ENCODE assay signal across 19 mouse cellular contexts in the genomic region with DNA sequence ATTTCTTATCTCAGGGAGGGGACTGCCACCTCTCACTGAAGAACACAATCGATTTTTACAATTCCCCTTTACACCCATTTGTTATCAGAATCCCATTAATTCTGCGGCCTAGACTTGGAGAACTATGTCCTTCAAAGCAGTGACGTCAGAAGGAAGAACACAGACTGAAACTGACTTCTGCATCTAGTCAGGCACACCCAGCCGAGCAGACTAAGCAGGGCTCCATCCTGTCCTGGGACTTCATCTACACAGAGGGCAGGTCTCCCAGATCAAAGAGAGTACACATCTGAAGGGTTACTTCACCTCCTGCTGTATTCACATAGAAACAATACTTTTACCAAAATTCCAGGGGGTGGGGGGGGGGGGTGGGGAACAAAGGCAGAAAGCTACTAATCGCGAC.
A peak's percentile ranks its signal among the peaks of the same experiment; 100 is the strongest.
DNase-seq lines count a peak whose midpoint lies in the region; ATAC-seq and TF ChIP-seq lines count a peak whose summit lies in the region.
"Had no signal": no experiment of that assay in that cellular context is flagged by ENCODE, and none has a peak within 500 bp of the region (broad histone marks: within the 10 kb centered on the region; RNA-seq: fewer than 3 reads in every experiment).

No protein-coding gene starts in this region.

- H3K4me1 ChIP-seq in heart, postnatal 0 days (ENCODE audit: control insufficient read depth, insufficient read depth), result peaks cover 36% of the 10 kb centered on the region
- no peaks in the 10 kb centered on the region for H3K4me1 ChIP-seq in midbrain, embryonic 11.5 days (ENCODE audit: control insufficient read depth, insufficient read depth, low read length)
- peaks cover 39% of the 10 kb centered on the region for H3K4me1 ChIP-seq in midbrain, embryonic 13.5 days (replicated peaks)
- H3K4me1 ChIP-seq in intestine, embryonic 16.5 days (ENCODE audit: control insufficient read depth, insufficient read depth, low read length), result peaks cover 18% of the 10 kb centered on the region
- H3K4me1 ChIP-seq in stomach, postnatal 0 days (replicated peaks; ENCODE audit: control insufficient read depth, insufficient read depth), result no peaks in the 10 kb centered on the region; the same call in 1 of the 2 replicates

- H3K4me3 ChIP-seq in heart, postnatal 0 days (ENCODE audit: low read depth, low read length), result no peak overlapping the region
- H3K4me3 ChIP-seq in midbrain, embryonic 11.5 days (ENCODE audit: low read depth, low read length), result no peak overlapping the region
- H3K4me3 ChIP-seq in midbrain, embryonic 13.5 days (replicated peaks), result no peak overlapping the region
- no peak overlapping the region for H3K4me3 ChIP-seq in intestine, embryonic 16.5 days (ENCODE audit: low read length)
- no peak overlapping the region for H3K4me3 ChIP-seq in stomach, postnatal 0 days (ENCODE audit: low read depth, low read length)
- H3K4me3 ChIP-seq: embryonic facial prominence, embryonic 13.5 days; layer of hippocampus, adult 2 months; liver, embryonic 12.5 days; midbrain, embryonic 12.5 days had no signal

- TF ChIP-seq EP300 in heart, postnatal 0 days (IDR thresholded peaks at IDR 0.05; ENCODE audit: low read depth), result no peak
- TF ChIP-seq EP300 in stomach, postnatal 0 days (optimal IDR thresholded peaks at IDR 0.05), result no peak

- peak; percentile 57; the same call in 1 of the 2 replicates for ATAC-seq in heart, postnatal 0 days (ENCODE audit: insufficient read depth, low read depth)
- ATAC-seq in midbrain, embryonic 11.5 days (ENCODE audit: low FRiP score), result peak; percentile 49; the same call in 1 of the 2 replicates
- ATAC-seq in midbrain, embryonic 13.5 days, result no peak
- ATAC-seq in intestine, embryonic 16.5 days, result peak; percentile 83
- ATAC-seq in stomach, postnatal 0 days (ENCODE audit: low FRiP score, low TSS enrichment), result peak; percentile 85
- ATAC-seq: forebrain, embryonic 16.5 days; liver, embryonic 12.5 days had no signal

- no peaks in the 10 kb centered on the region for H3K27me3 ChIP-seq in heart, postnatal 0 days (ENCODE audit: control insufficient read depth, insufficient read depth, low read length)
- H3K27me3 ChIP-seq in midbrain, embryonic 11.5 days (ENCODE audit: control insufficient read depth, insufficient read depth, low read length), result no peaks in the 10 kb centered on the region
- H3K27me3 ChIP-seq in midbrain, embryonic 13.5 days, result no peaks in the 10 kb centered on the region
- no peaks in the 10 kb centered on the region for H3K27me3 ChIP-seq in intestine, embryonic 16.5 days (replicated peaks; ENCODE audit: control insufficient read depth, insufficient read depth, low read length)
- H3K27me3 ChIP-seq in stomach, postnatal 0 days (ENCODE audit: control insufficient read depth, insufficient read depth, low read length), result no peaks in the 10 kb centered on the region
- H3K27me3 ChIP-seq: embryonic facial prominence, embryonic 13.5 days; liver, embryonic 12.5 days; midbrain, embryonic 12.5 days had no signal

- intact Hi-C loops in heart, postnatal 14 days (cut with DNase I), result loop anchor here (5.0 to 10.0 kb wide), 2 partner anchors 88 to 325 kb away; no protein-coding TSS in a partner anchor

- H3K36me3 ChIP-seq in heart, postnatal 0 days (replicated peaks; ENCODE audit: control insufficient read depth, insufficient read depth, low read length), result no peaks in the 10 kb centered on the region
- H3K36me3 ChIP-seq in midbrain, embryonic 11.5 days (ENCODE audit: control insufficient read depth, insufficient read depth, low read length), result no peaks in the 10 kb centered on the region
- no peaks in the 10 kb centered on the region for H3K36me3 ChIP-seq in midbrain, embryonic 13.5 days
- no peaks in the 10 kb centered on the region for H3K36me3 ChIP-seq in intestine, embryonic 16.5 days (ENCODE audit: control insufficient read depth, insufficient read depth, low read length)
- H3K36me3 ChIP-seq in stomach, postnatal 0 days (ENCODE audit: control insufficient read depth, insufficient read depth, low read length), result no peaks in the 10 kb centered on the region
- H3K36me3 ChIP-seq: G1E; liver, embryonic 12.5 days had no signal

- no peaks in the 10 kb centered on the region for H3K9me3 ChIP-seq in heart, postnatal 0 days (replicated peaks; ENCODE audit: control insufficient read depth, low read length)
- H3K9me3 ChIP-seq in midbrain, embryonic 11.5 days (ENCODE audit: control insufficient read depth, low read length), result no peaks in the 10 kb centered on the region
- H3K9me3 ChIP-seq in midbrain, embryonic 13.5 days, result no peaks in the 10 kb centered on the region
- no peaks in the 10 kb centered on the region for H3K9me3 ChIP-seq in intestine, embryonic 16.5 days (ENCODE audit: control insufficient read depth, low read length)
- no peaks in the 10 kb centered on the region for H3K9me3 ChIP-seq in stomach, postnatal 0 days (ENCODE audit: control insufficient read depth, low read length)
- H3K9me3 ChIP-seq: embryonic facial prominence, embryonic 13.5 days; liver, embryonic 12.5 days; midbrain, embryonic 12.5 days had no signal

- 57% methylated on average over 6 of the region's 6 CpGs for WGBS in heart, postnatal 0 days
- WGBS in midbrain, embryonic 11.5 days, result 49% methylated on average over 6 of the region's 6 CpGs
- WGBS in midbrain, embryonic 13.5 days, result 52% methylated on average over 6 of the region's 6 CpGs
- 32% methylated on average over 6 of the region's 6 CpGs for WGBS in intestine, embryonic 16.5 days
- WGBS in stomach, postnatal 0 days, result 44% methylated on average over 6 of the region's 6 CpGs

- no peak overlapping the region; the same call in 1 of the 2 replicates for H3K27ac ChIP-seq in heart, postnatal 0 days (ENCODE audit: low read depth)
- no peak overlapping the region for H3K27ac ChIP-seq in midbrain, embryonic 11.5 days (ENCODE audit: low read depth, low read length)
- no peak overlapping the region for H3K27ac ChIP-seq in midbrain, embryonic 13.5 days
- no peak overlapping the region for H3K27ac ChIP-seq in intestine, embryonic 16.5 days (ENCODE audit: low read length)
- peak overlapping the region; percentile 40; the same call in 1 of the 2 replicates for H3K27ac ChIP-seq in stomach, postnatal 0 days (replicated peaks)
- H3K27ac ChIP-seq: embryonic facial prominence, embryonic 13.5 days; liver, embryonic 12.5 days; macrophage; midbrain, embryonic 12.5 days had no signal

- TF ChIP-seq CTCF in heart, postnatal 0 days (IDR thresholded peaks at IDR 0.05; ENCODE audit: low read depth), result no peak
- no peak for TF ChIP-seq CTCF in stomach, postnatal 0 days (IDR thresholded peaks at IDR 0.05; ENCODE audit: low read depth)

- no peak for DNase-seq in heart, postnatal 0 days (ENCODE audit: low spot score)
- DNase-seq in heart, postnatal 14 days, result no peak
- no peak for DNase-seq in midbrain, embryonic 11.5 days (ENCODE audit: low spot score, missing footprints)
- DNase-seq in stomach, postnatal 0 days (ENCODE audit: low spot score), result no peak
- no peak for DNase-seq in liver
- DNase-seq: adrenal gland, adult 2 months; cerebellum, adult 18-20 months; heart, postnatal 4 days; kidney, postnatal 10 days; right cerebral cortex, adult 18-20 months had no signal

- no peak overlapping the region for H3K4me2 ChIP-seq in heart, postnatal 0 days (ENCODE audit: low read depth, low read length)
- H3K4me2 ChIP-seq in midbrain, embryonic 11.5 days, result no peak overlapping the region
- H3K4me2 ChIP-seq in midbrain, embryonic 13.5 days (replicated peaks), result no peak overlapping the region
- 0 out of 2 replicates have a peak overlapping the region, but pooled peaks have one; percentile 28 for H3K4me2 ChIP-seq in intestine, embryonic 16.5 days (ENCODE audit: low read depth, low read length)
- no peak overlapping the region for H3K4me2 ChIP-seq in stomach, postnatal 0 days (replicated peaks; ENCODE audit: low read depth)
- H3K4me2 ChIP-seq: embryonic facial prominence, embryonic 13.5 days; liver, embryonic 12.5 days; midbrain, embryonic 12.5 days had no signal

- H3K9ac ChIP-seq in heart, postnatal 0 days (replicated peaks; ENCODE audit: low read depth, low read length), result no peak overlapping the region
- H3K9ac ChIP-seq in midbrain, embryonic 11.5 days (ENCODE audit: low read length), result no peak overlapping the region
- H3K9ac ChIP-seq in midbrain, embryonic 13.5 days (replicated peaks), result no peak overlapping the region
- H3K9ac ChIP-seq in intestine, embryonic 16.5 days (ENCODE audit: low read depth, low read length), result no peak overlapping the region
- H3K9ac ChIP-seq in stomach, postnatal 0 days (ENCODE audit: low read length), result no peak overlapping the region
- H3K9ac ChIP-seq: embryonic facial prominence, embryonic 13.5 days; liver, embryonic 12.5 days; midbrain, embryonic 12.5 days had no signal
